Mouse (Mus musculus) kidney, embryonic 16.5 days (tissue): ENCODE measurements at regions not wholly inside any gene's neighbourhood (a gene's known extent, or its start where the extent isn't known, plus 50 kb on each side); places are given as distances from the start of the nearest gene placed in this dataset.

Source experiments
- ATAC-seq: fragments of 200-750 bp; cut with Nextera tagmentation; 2 replicates; pipeline ENCODE4 v1.8.0; 2017; ENCODE audit warnings: moderate TSS enrichment; ENCODE audit not compliant: low FRiP score, low TSS enrichment
- H3K27ac ChIP-seq: fragments of 300-500 bp; sonication (generic); 2 replicates; pipeline ENCODE4 v1.5.1; 2014; ENCODE audit warnings: low read length
- H3K27me3 ChIP-seq: fragments of 300-500 bp; sonication (generic); 2 replicates; pipeline ENCODE4 v1.6.1; 2014; ENCODE audit warnings: low read length, control low read depth, mixed read lengths; ENCODE audit not compliant: insufficient read depth
- H3K36me3 ChIP-seq: fragments of 300-500 bp; sonication (generic); 2 replicates; pipeline ENCODE4 v1.6.1; 2014; ENCODE audit warnings: low read length, control low read depth, mixed read lengths; ENCODE audit not compliant: insufficient read depth
- H3K4me1 ChIP-seq: fragments of 300-500 bp; sonication (generic); 2 replicates; pipeline ENCODE4 v1.6.1; 2014; ENCODE audit warnings: low read length, control low read depth, mixed read lengths; ENCODE audit not compliant: insufficient read depth
- H3K4me2 ChIP-seq: fragments of 300-500 bp; sonication (generic); replicated peaks from 2 replicates; pipeline ENCODE4 v1.6.1; 2014; ENCODE audit warnings: low read depth, low read length
- H3K4me3 ChIP-seq: fragments of 300-500 bp; sonication (generic); 2 replicates; pipeline ENCODE4 v1.5.1; 2014; ENCODE audit warnings: mild to moderate bottlenecking, low read length
- H3K9ac ChIP-seq: fragments of 300-500 bp; sonication (generic); replicated peaks from 2 replicates; pipeline ENCODE4 v1.6.1; 2014; ENCODE audit warnings: low read length
- H3K9me3 ChIP-seq: fragments of 300-500 bp; sonication (generic); 2 replicates; pipeline ENCODE4 v1.6.1; 2016; ENCODE audit warnings: low read length, control low read depth
- WGBS: fragments of 180-500 bp; shearing (Covaris S2); extraction: QIAGEN DNeasy Blood & Tissue Kit; methylation state at CpG from one replicate; pipeline ENCODE4 v1.1.7; 2014; 5-methylcytosine and 5-hydroxymethylcytosine counted together

- Histone ChIP-seq H3K27me3 (no peaks in the 10 kb centered on the region), H3K4me1 (no peaks in the 10 kb centered on the region), H3K27ac (no peak overlapping the region), H3K36me3 (no peaks in the 10 kb centered on the region), H3K4me2 (no peak overlapping the region), H3K9ac (no peak overlapping the region), H3K4me3 (no peak overlapping the region), H3K9me3 (no peaks in the 10 kb centered on the region)
- no peak for ATAC-seq
- WGBS = 59% methylated on average over 2 of the region's 2 CpGs
Observed at GRCm38 (mm10) chr16:79450871-79451270, 360.0 kb upstream of the Tmprss15 start.

- Histone ChIP-seq H3K27ac (no peak overlapping the region), H3K27me3 (no peaks in the 10 kb centered on the region), H3K4me3 (no peak overlapping the region), H3K4me2 (no peak overlapping the region), H3K4me1 (no peaks in the 10 kb centered on the region), H3K9ac (no peak overlapping the region), H3K9me3 (no peaks in the 10 kb centered on the region), H3K36me3 (no peaks in the 10 kb centered on the region)
- ATAC-seq = no peak
- 9% methylated on average over 1 of the region's 1 CpGs for WGBS
Observed at GRCm38 (mm10) chr16:79449732-79450131, 358.8 kb upstream of the Tmprss15 start.

DNA sequence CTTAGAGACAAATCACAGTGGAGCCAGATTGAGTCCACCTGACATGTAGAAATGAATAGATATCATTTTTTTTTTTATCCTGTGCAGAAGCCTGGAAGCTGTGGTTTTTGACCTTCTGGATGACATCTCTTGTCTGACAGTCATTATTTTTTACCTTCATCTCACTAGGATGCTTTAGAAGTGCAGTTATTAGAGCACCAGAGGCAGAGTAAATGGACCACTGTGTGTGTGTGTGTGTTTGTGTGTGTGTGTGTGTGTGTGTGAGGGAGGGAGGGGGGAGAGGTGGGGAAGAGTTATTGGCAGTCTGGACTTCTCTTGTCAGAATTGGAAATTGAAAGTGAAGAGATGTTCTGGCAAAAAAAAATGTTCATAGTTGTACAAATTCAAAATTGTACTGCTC, 316.5 kb upstream of the Tmprss15 start:
- Histone ChIP-seq H3K4me2 (no peak overlapping the region), H3K4me1 (no peaks in the 10 kb centered on the region), H3K9me3 (no peaks in the 10 kb centered on the region), H3K27me3 (no peaks in the 10 kb centered on the region), H3K9ac (no peak overlapping the region), H3K4me3 (no peak overlapping the region), H3K36me3 (no peaks in the 10 kb centered on the region), H3K27ac (no peak overlapping the region)
- no peak for ATAC-seq

DNA sequence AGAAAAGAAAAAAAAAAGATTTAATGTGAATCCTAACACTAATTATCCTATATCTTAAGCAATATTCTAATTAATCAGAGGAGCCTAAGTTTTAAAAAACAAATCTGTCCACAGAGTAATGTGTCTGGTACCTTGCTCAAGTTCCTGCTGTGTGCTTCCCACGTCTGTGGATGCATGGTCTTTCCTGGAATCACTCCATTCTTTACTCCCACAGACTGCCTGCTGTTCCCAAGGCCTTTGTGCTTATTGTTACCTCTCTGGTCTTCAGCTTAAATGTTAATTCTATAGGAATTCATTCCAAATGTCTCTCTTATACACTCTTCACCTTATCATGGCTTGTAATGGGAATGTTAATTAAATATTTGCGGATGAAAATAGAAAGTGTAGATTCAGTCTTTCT, 315.3 kb upstream of the Tmprss15 start:
- Histone ChIP-seq H3K27ac (no peak overlapping the region), H3K4me1 (no peaks in the 10 kb centered on the region), H3K27me3 (no peaks in the 10 kb centered on the region), H3K36me3 (no peaks in the 10 kb centered on the region), H3K4me3 (no peak overlapping the region), H3K9ac (no peak overlapping the region), H3K9me3 (no peaks in the 10 kb centered on the region), H3K4me2 (no peak overlapping the region)
- 61% methylated on average over 2 of the region's 2 CpGs for WGBS
- no peak for ATAC-seq

DNA sequence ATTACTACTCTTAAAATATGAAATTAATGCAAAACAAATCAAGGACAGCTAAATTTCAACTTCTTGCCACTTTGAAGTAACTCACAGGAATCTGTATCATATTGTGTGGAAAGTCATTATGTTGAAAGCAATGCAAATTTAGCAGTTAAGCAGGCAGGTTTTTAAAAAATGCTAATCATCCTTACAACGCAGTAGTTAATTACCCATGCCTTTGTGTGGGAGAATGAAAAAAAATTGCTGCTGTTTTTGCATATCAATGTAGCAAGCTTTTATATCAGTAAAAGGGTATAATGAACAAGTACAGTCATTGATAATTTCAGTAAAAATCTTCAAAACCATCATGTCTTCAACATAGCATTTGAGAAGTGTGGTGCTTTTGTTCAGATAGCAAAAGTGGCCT, 313.2 kb upstream of the Tmprss15 start:
- H3K27ac ChIP-seq = no peak overlapping the region
- ATAC-seq = no peak
- no peak overlapping the region for H3K9ac ChIP-seq
- H3K9me3 ChIP-seq = no peaks in the 10 kb centered on the region
- H3K36me3 ChIP-seq = no peaks in the 10 kb centered on the region
- no peaks in the 10 kb centered on the region for H3K4me1 ChIP-seq
- H3K4me3 ChIP-seq = no peak overlapping the region
- H3K4me2 ChIP-seq = no peak overlapping the region
- WGBS = 82% methylated on average over 1 of the region's 1 CpGs
- H3K27me3 ChIP-seq = no peaks in the 10 kb centered on the region

DNA sequence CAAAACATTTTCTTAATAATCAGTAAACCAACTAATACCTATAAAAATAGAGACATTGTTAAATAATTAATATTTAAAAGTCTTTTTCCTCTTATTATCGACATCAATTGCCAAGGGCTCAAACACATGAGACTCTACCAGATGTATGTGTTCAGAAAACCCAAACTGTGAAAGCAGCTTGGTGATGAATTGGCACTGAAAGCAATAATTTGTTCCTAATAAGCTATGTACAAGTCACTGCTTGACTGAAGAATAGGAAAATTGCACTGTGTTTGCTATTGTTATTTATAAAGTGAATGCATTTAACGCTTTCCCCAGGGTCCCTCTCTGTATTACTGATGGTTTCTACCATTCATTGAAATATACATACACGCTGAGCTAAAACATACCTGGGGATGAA, 309.2 kb upstream of the Tmprss15 start:
- 90% methylated on average over 3 of the region's 3 CpGs for WGBS
- no peak overlapping the region for H3K9ac ChIP-seq
- no peaks in the 10 kb centered on the region for H3K36me3 ChIP-seq
- H3K9me3 ChIP-seq = no peaks in the 10 kb centered on the region
- no peak for ATAC-seq
- H3K27ac ChIP-seq = no peak overlapping the region
- no peak overlapping the region for H3K4me3 ChIP-seq
- H3K27me3 ChIP-seq = no peaks in the 10 kb centered on the region
- no peaks in the 10 kb centered on the region for H3K4me1 ChIP-seq
- H3K4me2 ChIP-seq = no peak overlapping the region

DNA sequence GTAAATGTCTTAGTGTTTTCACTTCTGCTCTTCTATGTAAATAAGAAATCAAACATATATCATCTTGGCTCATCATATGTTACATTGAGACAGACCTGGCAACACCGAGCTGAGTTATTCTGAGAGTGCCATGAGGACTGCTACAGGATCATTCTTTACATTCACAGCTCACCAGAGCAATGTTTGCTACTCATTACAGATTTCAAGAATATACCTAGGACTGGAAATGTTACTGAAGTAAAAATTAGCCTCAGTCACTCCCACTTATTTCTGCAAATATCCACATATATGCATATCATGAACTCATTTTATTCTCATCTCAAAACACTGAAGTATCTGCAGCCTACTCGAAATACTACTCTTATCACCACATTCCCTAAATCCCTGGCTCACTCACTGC, 307.6 kb upstream of the Tmprss15 start:
- 83% methylated on average over 2 of the region's 2 CpGs for WGBS
- no peaks in the 10 kb centered on the region for H3K4me1 ChIP-seq
- no peaks in the 10 kb centered on the region for H3K9me3 ChIP-seq
- H3K27me3 ChIP-seq = no peaks in the 10 kb centered on the region
- no peak overlapping the region for H3K4me3 ChIP-seq
- no peak overlapping the region for H3K9ac ChIP-seq
- no peaks in the 10 kb centered on the region for H3K36me3 ChIP-seq
- no peak overlapping the region for H3K27ac ChIP-seq
- ATAC-seq = no peak
- no peak overlapping the region for H3K4me2 ChIP-seq

DNA sequence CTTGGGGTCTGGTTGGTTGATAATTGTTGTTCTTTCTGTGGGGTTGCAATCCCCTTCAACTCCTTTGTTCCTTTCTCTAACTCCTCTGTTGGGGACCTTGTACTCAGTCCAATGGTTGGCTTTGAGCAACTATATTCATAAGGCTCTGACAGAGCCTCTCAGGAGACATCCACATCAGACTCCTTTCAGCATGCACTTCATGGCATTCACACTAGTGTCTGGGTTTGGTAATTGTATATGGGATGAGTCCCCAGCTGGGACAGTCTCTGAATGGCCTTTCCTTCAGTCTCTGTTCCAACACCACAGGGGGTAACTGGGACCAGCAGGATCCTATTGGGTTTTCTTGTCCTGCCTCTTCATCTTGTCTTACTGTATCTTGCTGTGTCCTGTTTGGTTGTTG, 303.5 kb upstream of the Tmprss15 start:
- Histone ChIP-seq H3K4me3 (no peak overlapping the region), H3K36me3 (no peaks in the 10 kb centered on the region), H3K4me1 (no peaks in the 10 kb centered on the region), H3K9ac (no peak overlapping the region), H3K27ac (no peak overlapping the region), H3K27me3 (no peaks in the 10 kb centered on the region), H3K4me2 (no peak overlapping the region), H3K9me3 (no peaks in the 10 kb centered on the region)
- ATAC-seq = no peak

DNA sequence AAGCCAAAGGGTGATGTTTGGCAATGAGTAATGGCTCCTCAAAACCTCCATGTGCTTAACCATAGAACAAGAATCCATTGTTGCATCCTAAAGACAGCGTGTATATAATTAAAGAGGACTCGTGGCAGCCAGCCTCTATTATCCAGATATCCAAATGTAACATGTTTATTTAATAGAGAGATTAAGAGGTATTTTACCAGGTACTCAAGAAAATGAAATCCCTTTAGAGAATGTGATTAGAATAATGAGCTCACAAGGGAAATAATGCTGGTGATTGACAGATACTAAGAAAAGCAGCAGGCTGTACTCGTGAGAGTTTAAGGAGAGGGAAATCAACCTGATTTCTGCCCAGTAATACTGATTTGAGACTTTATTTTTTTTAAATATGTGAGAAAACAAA, 295.5 kb upstream of the Tmprss15 start:
- 76% methylated on average over 3 of the region's 3 CpGs for WGBS

GRCm38 (mm10) chr16:79350127-79350526, 259.2 kb upstream of the Tmprss15 start:
- Histone ChIP-seq H3K36me3 (no peaks in the 10 kb centered on the region), H3K27ac (no peak overlapping the region), H3K27me3 (no peaks in the 10 kb centered on the region), H3K9ac (no peak overlapping the region), H3K4me2 (no peak overlapping the region), H3K9me3 (peaks cover 3% of the 10 kb centered on the region; the same call in 1 of the 2 replicates), H3K4me1 (no peaks in the 10 kb centered on the region), H3K4me3 (no peak overlapping the region)
- no peak for ATAC-seq

More for the DNA sequence above, 295.5 kb upstream of the Tmprss15 start:
- H3K27me3 ChIP-seq = no peaks in the 10 kb centered on the region
- no peaks in the 10 kb centered on the region for H3K4me1 ChIP-seq
- H3K9me3 ChIP-seq = no peaks in the 10 kb centered on the region
- no peak overlapping the region for H3K4me2 ChIP-seq
- no peak for ATAC-seq
- H3K36me3 ChIP-seq = no peaks in the 10 kb centered on the region
- H3K27ac ChIP-seq = no peak overlapping the region
- H3K4me3 ChIP-seq = no peak overlapping the region
- no peak overlapping the region for H3K9ac ChIP-seq

- no peak overlapping the region for H3K27ac ChIP-seq
- WGBS = 49% methylated on average over 3 of the region's 3 CpGs
- no peak overlapping the region for H3K4me3 ChIP-seq
- no peaks in the 10 kb centered on the region for H3K9me3 ChIP-seq
- H3K27me3 ChIP-seq = no peaks in the 10 kb centered on the region
- H3K4me2 ChIP-seq = no peak overlapping the region
- H3K36me3 ChIP-seq = no peaks in the 10 kb centered on the region
- H3K9ac ChIP-seq = no peak overlapping the region
- no peaks in the 10 kb centered on the region for H3K4me1 ChIP-seq
- no peak for ATAC-seq
Observed at GRCm38 (mm10) chr16:79342453-79342852, 251.6 kb upstream of the Tmprss15 start.
